Mouse (Mus musculus): ENCODE measurements at regions not wholly inside any gene's neighbourhood (a gene's known extent, or its start where the extent isn't known, plus 50 kb on each side); places are given as distances from the start of the nearest gene placed in this dataset.

DNA sequence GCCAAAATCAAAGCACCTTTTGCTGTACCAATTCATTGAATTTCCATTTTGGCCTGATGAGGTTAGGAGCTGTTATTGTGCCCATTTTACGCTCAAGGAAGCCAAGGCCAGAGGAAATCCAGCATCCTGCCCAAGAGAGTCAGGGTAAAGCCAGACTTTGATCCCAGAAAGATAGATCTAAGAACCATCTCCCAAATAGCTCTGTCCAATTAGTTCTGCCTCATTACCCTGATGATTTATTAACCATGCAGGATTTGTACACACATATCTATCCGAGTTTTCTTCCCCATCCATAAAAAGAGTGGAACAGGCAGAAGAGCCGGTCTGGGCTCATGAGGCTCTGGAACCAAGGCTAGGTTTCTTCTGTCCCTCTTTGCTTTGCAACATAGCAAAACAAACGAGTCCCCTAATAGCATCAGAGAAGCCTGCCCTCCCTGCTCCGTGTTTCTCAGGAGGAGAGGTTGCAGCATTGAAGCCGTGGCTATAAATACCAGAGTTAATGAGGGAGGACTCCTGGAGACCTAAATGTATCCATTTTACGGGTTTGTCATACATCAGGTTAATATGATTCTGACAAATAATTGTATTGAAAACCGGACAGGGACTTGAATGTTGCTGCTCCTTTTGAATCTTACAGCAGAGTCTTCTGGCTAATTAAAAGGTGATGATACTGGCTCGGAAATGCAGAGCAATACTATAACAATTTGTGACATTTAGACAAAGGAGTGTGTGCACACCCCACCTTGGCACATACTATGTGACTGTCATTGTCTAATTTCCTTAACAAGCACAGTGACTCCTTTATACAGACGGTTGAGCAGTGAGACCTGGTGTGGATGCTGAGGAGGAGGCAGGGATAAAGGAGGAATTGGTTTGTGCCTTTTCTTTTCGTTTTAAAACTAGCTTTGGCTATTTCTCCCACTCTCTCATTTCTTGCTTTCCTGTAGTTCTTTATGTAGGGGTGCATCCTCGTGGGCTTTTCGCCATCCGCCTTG, 185.0 kb downstream of the Cd47 start:
- Histone ChIP-seq H3K4me1 (replicated peaks) (peaks cover 11% of the 10 kb centered on the region), H3K27me3 (no peaks in the 10 kb centered on the region), H3K9me3 (no peaks in the 10 kb centered on the region), H3K36me3 (no peaks in the 10 kb centered on the region), H3K9ac (no peak overlapping the region), H3K27ac (replicated peaks) (0 out of 2 replicates have a peak overlapping the region, but pooled peaks have one; percentile 51), H3K4me2 (no peak overlapping the region), H3K4me3 (no peak overlapping the region)
- 43% methylated on average over 14 of the region's 14 CpGs for WGBS
- ATAC-seq (ENCODE audit: low FRiP score, low read depth), result peak; percentile 25; the same call in 1 of the 2 replicates

GRCm38 (mm10) chr16:49986954-49987353, 186.6 kb downstream of the Cd47 start:
- no peaks in the 10 kb centered on the region for H3K36me3 ChIP-seq
- H3K27ac ChIP-seq (replicated peaks), result no peak overlapping the region
- 81% methylated on average over 6 of the region's 6 CpGs for WGBS
- no peaks in the 10 kb centered on the region for H3K27me3 ChIP-seq
- no peak overlapping the region for H3K4me2 ChIP-seq
- no peaks in the 10 kb centered on the region for H3K9me3 ChIP-seq
- ATAC-seq (ENCODE audit: low FRiP score, low read depth), result no peak
- H3K4me1 ChIP-seq (replicated peaks), result peaks cover 9% of the 10 kb centered on the region; the same call in 1 of the 2 replicates
- no peak overlapping the region for H3K4me3 ChIP-seq
- no peak overlapping the region for H3K9ac ChIP-seq

DNA sequence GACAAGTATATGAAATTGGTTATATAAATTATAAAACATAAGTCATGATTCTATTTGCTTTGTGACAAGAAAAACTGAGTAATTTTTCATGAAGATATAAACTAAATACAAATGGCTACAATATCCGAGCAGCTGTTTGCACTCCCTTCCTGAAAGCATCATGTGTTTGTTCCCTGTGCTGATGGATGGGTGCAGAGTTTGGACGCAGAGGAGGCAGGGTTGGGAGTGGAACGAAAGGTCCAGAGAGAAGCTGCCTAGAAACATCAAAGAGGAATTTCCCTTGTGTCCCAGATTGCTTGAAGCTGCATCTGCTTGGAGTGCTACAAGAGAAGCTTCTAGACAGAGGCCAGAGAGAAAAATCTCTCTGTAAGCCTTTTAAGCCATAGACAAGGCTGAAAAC, 195.5 kb downstream of the Cd47 start:
- Histone ChIP-seq H3K9ac (no peak overlapping the region), H3K4me2 (no peak overlapping the region), H3K36me3 (no peaks in the 10 kb centered on the region), H3K4me3 (no peak overlapping the region), H3K27ac (replicated peaks) (no peak overlapping the region), H3K27me3 (no peaks in the 10 kb centered on the region), H3K4me1 (replicated peaks) (no peaks in the 10 kb centered on the region), H3K9me3 (no peaks in the 10 kb centered on the region)
- ATAC-seq (ENCODE audit: low FRiP score, low read depth), result no peak
- WGBS, result 80% methylated on average over 3 of the region's 3 CpGs

DNA sequence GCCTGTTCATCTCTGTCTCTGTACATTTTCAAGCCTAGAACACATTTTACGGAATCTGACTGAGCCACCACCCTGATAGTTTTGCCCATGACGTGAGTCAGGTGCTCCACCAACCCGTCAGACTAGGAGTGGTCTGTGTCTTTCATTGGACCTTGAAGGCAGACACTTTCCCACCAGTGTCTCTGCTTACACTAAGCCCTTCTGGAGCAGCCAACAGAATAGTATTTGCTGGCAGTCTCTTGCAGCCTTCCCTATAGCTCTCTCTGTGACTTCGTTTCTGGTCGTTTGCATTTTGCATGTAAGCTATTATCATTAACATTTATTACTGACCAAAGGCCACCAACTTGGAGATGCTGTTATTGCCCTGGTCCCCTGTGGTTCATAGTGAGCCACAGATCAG, 196.3 kb downstream of the Cd47 start:
- ATAC-seq (ENCODE audit: low FRiP score, low read depth), result no peak
- no peaks in the 10 kb centered on the region for H3K9me3 ChIP-seq
- 81% methylated on average over 5 of the region's 5 CpGs for WGBS
- no peak overlapping the region for H3K27ac ChIP-seq (replicated peaks)
- no peaks in the 10 kb centered on the region for H3K27me3 ChIP-seq
- no peak overlapping the region for H3K4me3 ChIP-seq
- H3K4me1 ChIP-seq (replicated peaks), result 0 out of 2 replicates have a peak, but pooled peaks cover 1% of the 10 kb centered on the region
- H3K4me2 ChIP-seq, result no peak overlapping the region
- H3K9ac ChIP-seq, result no peak overlapping the region
- H3K36me3 ChIP-seq, result no peaks in the 10 kb centered on the region

- no peak overlapping the region for H3K27ac ChIP-seq (replicated peaks)
- no peak overlapping the region for H3K4me2 ChIP-seq
- H3K27me3 ChIP-seq, result no peaks in the 10 kb centered on the region
- no peak overlapping the region for H3K9ac ChIP-seq
- ATAC-seq (ENCODE audit: low FRiP score, low read depth), result no peak
- H3K4me1 ChIP-seq (replicated peaks), result 0 out of 2 replicates have a peak, but pooled peaks cover 2% of the 10 kb centered on the region
- no peak overlapping the region for H3K4me3 ChIP-seq
- whole genome bisulfite sequencing, result 86% methylated on average over 7 of the region's 7 CpGs
- H3K9me3 ChIP-seq, result no peaks in the 10 kb centered on the region
- H3K36me3 ChIP-seq, result no peaks in the 10 kb centered on the region
These were observed 196.7 kb downstream of the Cd47 start for GRCm38 (mm10) chr16:49997040-49997439.

DNA sequence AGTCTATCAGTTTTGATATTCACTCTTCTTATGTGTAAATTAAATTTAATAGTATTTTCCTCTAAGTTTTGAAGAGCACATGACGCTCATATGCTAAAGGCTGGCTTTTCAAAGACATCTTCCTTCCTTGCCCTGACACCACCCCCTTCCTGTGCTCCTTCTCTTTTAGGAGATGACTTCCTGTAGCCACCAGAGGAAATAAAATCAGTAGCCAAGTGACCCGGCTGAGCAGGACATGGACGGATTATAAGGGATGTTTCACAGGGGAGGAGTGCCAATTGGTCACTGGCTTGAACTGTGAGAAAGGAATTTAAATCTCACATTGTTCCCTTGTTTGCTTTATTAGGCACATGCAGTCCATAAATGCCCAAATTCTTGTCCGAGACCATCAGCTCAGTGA, 200.5 kb downstream of the Cd47 start:
- H3K27ac ChIP-seq (replicated peaks), result no peak overlapping the region
- no peaks in the 10 kb centered on the region for H3K27me3 ChIP-seq
- H3K4me3 ChIP-seq, result no peak overlapping the region
- ATAC-seq (ENCODE audit: low FRiP score, low read depth), result no peak
- no peaks in the 10 kb centered on the region for H3K9me3 ChIP-seq
- 56% methylated on average over 4 of the region's 4 CpGs for WGBS
- no peak overlapping the region for H3K9ac ChIP-seq
- H3K4me1 ChIP-seq (replicated peaks), result 0 out of 2 replicates have a peak, but pooled peaks cover 2% of the 10 kb centered on the region
- no peaks in the 10 kb centered on the region for H3K36me3 ChIP-seq
- no peak overlapping the region for H3K4me2 ChIP-seq

DNA sequence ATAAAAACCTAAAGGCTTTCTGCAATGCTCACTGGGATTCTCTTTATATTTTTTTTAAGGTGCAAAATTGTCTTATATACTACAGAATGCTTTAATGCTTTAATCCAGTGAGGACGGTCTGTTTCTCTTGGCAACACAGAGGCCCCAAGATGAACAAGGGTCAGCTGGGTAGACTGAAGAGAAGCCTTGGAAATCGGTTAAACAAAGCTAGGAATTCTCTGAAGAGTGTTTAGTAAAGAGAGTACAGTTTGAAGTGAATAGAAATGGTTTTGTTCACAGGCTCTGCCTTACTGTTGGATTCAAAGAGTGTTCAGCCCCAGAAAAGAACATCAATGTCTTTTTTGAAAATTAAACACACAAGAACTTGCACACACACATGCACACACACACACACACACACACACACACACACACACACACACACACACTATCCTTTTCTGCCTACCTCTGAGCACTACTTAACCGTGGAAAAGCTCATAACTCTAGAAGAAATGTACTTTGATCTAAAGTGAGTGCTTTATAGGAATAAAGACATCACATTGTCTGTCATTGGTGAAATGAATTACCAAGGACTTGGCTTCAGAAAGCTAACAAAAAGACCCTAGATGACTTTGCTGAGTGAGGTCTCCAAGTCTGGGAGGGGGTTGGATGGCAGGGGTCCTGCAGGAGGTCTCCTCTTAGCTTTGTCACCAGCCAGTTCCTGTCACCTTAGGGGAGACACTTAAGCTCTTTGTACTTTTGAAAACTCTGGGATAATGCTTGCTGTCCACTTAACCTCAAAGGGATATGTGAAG, 201.5 kb downstream of the Cd47 start:
- Histone ChIP-seq H3K4me3 (no peak overlapping the region), H3K9me3 (no peaks in the 10 kb centered on the region), H3K4me2 (no peak overlapping the region), H3K4me1 (replicated peaks) (0 out of 2 replicates have a peak, but pooled peaks cover 2% of the 10 kb centered on the region), H3K27ac (replicated peaks) (no peak overlapping the region), H3K27me3 (no peaks in the 10 kb centered on the region), H3K36me3 (no peaks in the 10 kb centered on the region), H3K9ac (no peak overlapping the region)
- 29% methylated on average over 3 of the region's 3 CpGs for WGBS
- peak; percentile 45; the same call in 1 of the 2 replicates for ATAC-seq (ENCODE audit: low FRiP score, low read depth)

DNA sequence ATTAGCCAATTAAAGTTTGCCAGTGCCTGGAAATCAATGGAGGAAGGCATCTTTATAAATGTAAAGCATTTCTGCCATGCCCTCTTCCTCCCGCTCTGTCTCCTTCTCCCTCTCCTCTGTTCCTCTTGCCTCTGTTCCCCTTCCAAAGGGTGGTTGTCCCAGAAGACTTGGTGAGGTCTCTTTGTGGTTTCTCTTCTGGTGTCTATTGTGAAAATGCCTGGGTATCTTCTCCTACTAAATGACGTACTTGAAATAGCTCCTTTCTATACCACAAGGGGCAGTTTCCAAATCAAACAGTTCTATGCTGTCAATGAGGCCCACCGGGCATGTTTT, 202.1 kb downstream of the Cd47 start:
- Histone ChIP-seq H3K27me3 (no peaks in the 10 kb centered on the region), H3K27ac (replicated peaks) (no peak overlapping the region), H3K4me1 (replicated peaks) (0 out of 2 replicates have a peak, but pooled peaks cover 2% of the 10 kb centered on the region), H3K4me3 (no peak overlapping the region), H3K9ac (no peak overlapping the region), H3K4me2 (no peak overlapping the region), H3K9me3 (no peaks in the 10 kb centered on the region), H3K36me3 (no peaks in the 10 kb centered on the region)
- no peak for ATAC-seq (ENCODE audit: low FRiP score, low read depth)
- WGBS, result 73% methylated on average over 3 of the region's 3 CpGs

GRCm38 (mm10) chr16:50009046-50009445, 208.7 kb downstream of the Cd47 start:
- H3K27me3 ChIP-seq, result no peaks in the 10 kb centered on the region
- no peak overlapping the region for H3K4me2 ChIP-seq
- H3K9ac ChIP-seq, result no peak overlapping the region
- H3K36me3 ChIP-seq, result no peaks in the 10 kb centered on the region
- no peak for ATAC-seq (ENCODE audit: low FRiP score, low read depth)
- no peaks in the 10 kb centered on the region for H3K9me3 ChIP-seq
- WGBS, result 80% methylated on average over 3 of the region's 3 CpGs
- no peak overlapping the region for H3K27ac ChIP-seq (replicated peaks)
- H3K4me3 ChIP-seq, result no peak overlapping the region
- peaks cover 10% of the 10 kb centered on the region for H3K4me1 ChIP-seq (replicated peaks)

DNA sequence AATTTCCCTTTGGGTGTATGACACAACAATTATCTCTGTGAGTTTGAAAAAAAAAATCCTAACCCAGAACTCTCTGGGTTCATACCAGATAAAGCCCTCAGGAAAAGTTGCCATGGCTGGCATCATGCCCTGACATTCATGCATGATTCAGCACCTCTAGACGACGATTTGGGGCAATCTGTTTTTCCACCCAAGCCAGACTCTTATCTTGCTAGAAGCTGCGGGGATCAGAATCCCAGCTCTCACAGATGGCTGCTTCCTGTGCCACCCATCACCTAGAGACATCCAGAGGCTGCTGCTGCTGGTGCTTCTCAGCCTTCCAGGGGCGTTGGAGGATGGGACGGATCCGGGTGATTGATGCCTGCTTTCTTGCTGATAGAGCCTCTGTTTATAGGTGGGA, 209.2 kb downstream of the Cd47 start:
- no peak for ATAC-seq (ENCODE audit: low FRiP score, low read depth)
- WGBS, result 42% methylated on average over 6 of the region's 6 CpGs
- peaks cover 10% of the 10 kb centered on the region for H3K4me1 ChIP-seq (replicated peaks)

DNA sequence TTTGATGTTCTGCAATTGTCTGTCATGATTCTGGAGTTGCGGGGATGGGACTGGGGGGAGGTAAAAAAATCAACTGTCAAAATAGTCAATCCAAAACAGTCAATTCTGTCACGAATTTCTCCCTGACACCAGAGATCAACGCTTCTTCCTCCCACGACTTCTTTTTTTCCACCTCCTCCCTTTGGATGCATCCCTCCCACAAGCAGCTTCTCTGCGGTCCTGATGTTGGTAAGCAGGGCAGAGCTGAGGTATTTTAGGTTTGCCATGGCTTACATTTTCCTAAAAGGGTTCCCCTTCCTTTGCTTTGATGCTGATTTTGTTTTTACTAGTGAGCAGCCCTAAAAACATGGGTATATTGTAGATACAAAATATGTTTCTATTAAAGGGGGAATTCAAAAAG, 209.7 kb downstream of the Cd47 start:
- H3K9me3 ChIP-seq, result no peaks in the 10 kb centered on the region
- H3K4me1 ChIP-seq (replicated peaks), result peaks cover 10% of the 10 kb centered on the region
- no peaks in the 10 kb centered on the region for H3K36me3 ChIP-seq
- no peak overlapping the region for H3K9ac ChIP-seq
- WGBS, result 65% methylated on average over 5 of the region's 5 CpGs
- H3K4me2 ChIP-seq, result no peak overlapping the region
- no peak overlapping the region for H3K4me3 ChIP-seq
- no peak overlapping the region for H3K27ac ChIP-seq (replicated peaks)
- no peak for ATAC-seq (ENCODE audit: low FRiP score, low read depth)
- H3K27me3 ChIP-seq, result no peaks in the 10 kb centered on the region

More for the DNA sequence above, 209.2 kb downstream of the Cd47 start:
- Histone ChIP-seq H3K36me3 (no peaks in the 10 kb centered on the region), H3K27me3 (no peaks in the 10 kb centered on the region), H3K27ac (replicated peaks) (no peak overlapping the region), H3K9me3 (no peaks in the 10 kb centered on the region), H3K4me2 (no peak overlapping the region), H3K4me3 (no peak overlapping the region), H3K9ac (no peak overlapping the region)

GRCm38 (mm10) chr16:50010532-50010971, 210.2 kb downstream of the Cd47 start:
- peak; percentile 89 for ATAC-seq (ENCODE audit: low FRiP score, low read depth)
- H3K27ac ChIP-seq (replicated peaks), result no peak overlapping the region
- no peak overlapping the region for H3K9ac ChIP-seq
- WGBS, result 50% methylated on average over 6 of the region's 6 CpGs
- peaks cover 10% of the 10 kb centered on the region for H3K4me1 ChIP-seq (replicated peaks)
- H3K9me3 ChIP-seq, result no peaks in the 10 kb centered on the region
- no peak overlapping the region for H3K4me2 ChIP-seq
- H3K27me3 ChIP-seq, result no peaks in the 10 kb centered on the region
- no peak overlapping the region for H3K4me3 ChIP-seq
- H3K36me3 ChIP-seq, result no peaks in the 10 kb centered on the region
